Mouse (Mus musculus) kidney, postnatal 4 days (tissue): Measurements from ENCODE around the gene St6galnac5.

ENCODE experiments used
- DNase-seq, 2 experiments: peaks; one replicate each; pipeline ENCODE4 v3.0.0; 2021; ENCODE audit warnings: mixed read lengths in 2 of 2

Gene St6galnac5

GRCm38 (mm10) chr3:152779819-152780218 lies 202.2 kb downstream of the St6galnac5 start:
- DNase-seq = no peak

DNA sequence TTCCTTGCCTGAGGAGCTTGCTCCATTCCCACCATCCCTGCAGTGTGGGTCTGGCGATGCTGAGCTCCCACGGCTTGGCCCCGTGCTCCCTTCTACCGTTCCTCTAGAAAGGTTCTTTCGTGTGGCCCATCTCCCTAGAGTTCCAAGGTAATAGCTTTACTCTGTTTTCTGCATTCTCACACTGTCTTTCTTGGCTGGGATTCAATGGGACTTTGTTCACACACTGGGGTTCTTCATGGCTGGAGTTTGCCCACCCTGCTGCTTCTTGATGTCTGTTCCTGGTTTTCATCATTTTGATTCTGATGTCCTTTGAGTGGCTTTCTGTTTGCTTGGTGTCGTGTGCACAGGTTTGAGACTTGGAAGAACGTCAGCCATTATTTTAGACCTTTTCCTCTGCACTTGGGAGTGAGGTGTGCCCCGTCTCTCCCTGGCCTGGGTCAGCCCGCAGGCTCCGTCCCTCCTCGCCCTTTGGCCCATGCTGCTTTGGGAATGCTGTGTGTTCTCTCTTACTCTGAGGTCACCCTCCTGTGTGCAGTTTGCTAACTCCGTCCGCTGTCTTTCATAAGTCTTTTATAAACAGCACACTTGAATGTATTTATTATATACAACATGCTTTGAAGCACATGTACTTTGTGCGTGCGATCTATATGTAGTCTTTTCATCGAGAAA lies 205.0 kb downstream of the St6galnac5 start:
- DNase-seq = no peak

DNA sequence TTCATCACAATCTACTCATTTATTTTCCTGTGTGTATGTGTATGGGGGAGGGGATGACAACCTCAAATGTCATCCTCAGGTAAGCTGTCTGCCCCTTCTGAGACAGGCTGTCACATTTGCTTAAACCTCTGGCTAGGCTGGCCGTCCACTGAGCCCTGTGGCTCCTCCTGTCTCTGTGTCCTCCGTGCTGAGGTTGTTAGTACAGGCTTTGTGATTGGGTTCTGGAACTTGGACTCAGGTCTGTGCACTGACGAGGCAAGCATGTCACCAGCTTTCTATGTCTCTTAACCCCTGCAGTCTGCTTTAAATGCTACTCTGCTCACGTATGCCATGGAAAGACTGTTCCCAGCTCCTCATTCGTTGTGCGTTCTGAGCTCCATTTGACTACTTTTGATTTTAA lies 205.7 kb downstream of the St6galnac5 start:
- DNase-seq = no peak

- no peak for DNase-seq
Measured at GRCm38 (mm10) chr3:152770056-152770455, 212.0 kb downstream of the St6galnac5 start.

DNA sequence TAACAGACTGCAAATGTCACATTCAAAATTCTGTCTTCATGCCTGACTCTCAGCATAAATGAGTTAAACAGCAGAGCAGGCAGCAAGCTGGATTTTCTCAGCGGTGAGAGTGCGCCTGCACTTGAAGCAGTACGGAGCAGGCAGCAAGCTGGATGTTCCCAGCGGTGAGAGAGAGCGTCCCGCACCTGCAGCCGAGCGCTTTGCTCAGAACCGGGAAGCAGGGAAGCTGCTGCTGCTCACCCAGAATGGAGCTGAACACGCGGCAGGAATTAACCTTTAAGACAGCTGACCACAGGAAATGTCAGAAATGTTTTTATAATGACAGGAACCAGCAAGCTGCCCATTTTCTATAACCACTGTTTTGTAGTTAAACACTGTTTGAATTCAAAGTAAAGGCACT lies 214.6 kb downstream of the St6galnac5 start:
- no peak for DNase-seq
